Mouse (Mus musculus): ENCODE results near the gene Bag6.

Bag6 gene

GRCm38 (mm10) chr17:35115046-35116019 lies 19.6 kb upstream of the Bag6 start, which contains the start of gene Ly6g5b:
TSS of gene Ly6g5b (minus strand) at chr17:35115428.
- DNase-seq = no peak

GRCm38 (mm10) chr17:35120745-35121142 lies 14.2 kb upstream of the Bag6 start:
- peak; percentile 82 for DNase-seq

- DNase-seq = peak; percentile 99
Measured at GRCm38 (mm10) chr17:35121143-35121799, 13.7 kb upstream of the Bag6 start, which contains the start of gene Gpank1. TSS of gene Gpank1 (plus strand) at chr17:35121455.

GRCm38 (mm10) chr17:35121871-35122303 lies 13.1 kb upstream of the Bag6 start, which contains the start of gene Csnk2b:
TSS of gene Csnk2b (minus strand) at chr17:35122053.
- peak; percentile 86 for DNase-seq

- DNase-seq = peak; percentile 49
Measured at GRCm38 (mm10) chr17:35123287-35123686, 11.7 kb upstream of the Bag6 start.

- DNase-seq = peak; percentile 56
Measured at GRCm38 (mm10) chr17:35124261-35124896, 10.6 kb upstream of the Bag6 start.

- DNase-seq = no peak
Measured at GRCm38 (mm10) chr17:35125081-35125480, 9.9 kb upstream of the Bag6 start.

GRCm38 (mm10) chr17:35125578-35125977 lies 9.4 kb upstream of the Bag6 start:
- DNase-seq = peak; percentile 36

GRCm38 (mm10) chr17:35126206-35126611 lies 8.8 kb upstream of the Bag6 start, which contains the start of gene D17H6S53E:
TSS of gene D17H6S53E (plus strand) at chr17:35126373.
- peak; percentile 73 for DNase-seq

- DNase-seq = no peak
Measured at GRCm38 (mm10) chr17:35127017-35127416, 8.0 kb upstream of the Bag6 start.

- DNase-seq = peak; percentile 51
Measured at GRCm38 (mm10) chr17:35128996-35129395, 6.0 kb upstream of the Bag6 start.

- DNase-seq = peak; percentile 25
Measured at GRCm38 (mm10) chr17:35131038-35131437, 3.9 kb upstream of the Bag6 start.

- DNase-seq = peak; percentile 32
Measured at GRCm38 (mm10) chr17:35131500-35132173, 3.3 kb upstream of the Bag6 start, which contains the start of gene Apom. TSS of gene Apom (minus strand) at chr17:35132050.

GRCm38 (mm10) chr17:35132174-35132560 lies 2.8 kb upstream of the Bag6 start:
- no peak for DNase-seq

- DNase-seq = peak; percentile 62
Measured at GRCm38 (mm10) chr17:35133517-35133916, 1.5 kb upstream of the Bag6 start.

GRCm38 (mm10) chr17:35135591-35136320 lies 778 bp downstream of the Bag6 start:
- peak; percentile 59 for DNase-seq

GRCm38 (mm10) chr17:35139269-35139668 lies 4.3 kb downstream of the Bag6 start:
- peak; percentile 22 for DNase-seq

GRCm38 (mm10) chr17:35140490-35140996 lies 5.6 kb downstream of the Bag6 start:
- peak; percentile 34 for DNase-seq

GRCm38 (mm10) chr17:35141971-35142370 lies 7.0 kb downstream of the Bag6 start:
- peak; percentile 21 for DNase-seq

- DNase-seq = no peak
Measured at GRCm38 (mm10) chr17:35146139-35146538, 11.2 kb downstream of the Bag6 start.

GRCm38 (mm10) chr17:35147348-35147747 lies 12.4 kb downstream of the Bag6 start:
- DNase-seq = no peak
